Mouse (Mus musculus) liver, adult 2 months (tissue): ENCODE results near the gene Gm20661. TPM values are rescaled to one million over a fixed set of nuclear protein-coding genes. Genes with fewer than 3 reads are reported as not detected.

ENCODE experiments used
- DNase-seq: peaks from one replicate; pipeline ENCODE4 v3.0.0-alpha.2; 2011; ENCODE audit warnings: low read depth, low spot score; ENCODE audit errors: extremely low read depth
- H3K27ac ChIP-seq: fragments of 200-500 bp; replicated peaks from 2 replicates; pipeline ENCODE4 v1.5.1; 2012; ENCODE audit warnings: low read depth, mild to moderate bottlenecking, control low read depth, inconsistent platforms, low read length; ENCODE audit not compliant: insufficient read depth
- H3K27me3 ChIP-seq: fragments of 200-500 bp; 2 replicates; pipeline ENCODE4 v1.6.1; 2012; ENCODE audit warnings: mild to moderate bottlenecking, moderate library complexity, low read length, inconsistent platforms; ENCODE audit not compliant: control insufficient read depth, insufficient read depth
- H3K36me3 ChIP-seq: fragments of 200-500 bp; 2 replicates; pipeline ENCODE4 v1.6.1; 2012; ENCODE audit warnings: low read length, inconsistent platforms; ENCODE audit not compliant: control insufficient read depth, insufficient read depth
- H3K4me1 ChIP-seq: fragments of 200-500 bp; 2 replicates; pipeline ENCODE4 v1.6.1; 2011; ENCODE audit warnings: low read length; ENCODE audit not compliant: control insufficient read depth, insufficient read depth
- H3K4me3 ChIP-seq: fragments of 200-500 bp; 2 replicates; pipeline ENCODE4 v1.5.1; 2011; ENCODE audit warnings: low read depth, mild to moderate bottlenecking, control low read depth, low read length, moderate library complexity; ENCODE audit not compliant: insufficient read depth
- H3K79me2 ChIP-seq: fragments of 200-500 bp; 2 replicates; pipeline ENCODE4 v1.6.1; 2012; ENCODE audit warnings: inconsistent platforms, mild to moderate bottlenecking, low read length, moderate library complexity; ENCODE audit not compliant: control insufficient read depth, insufficient read depth
- H3K9ac ChIP-seq: fragments of 200-500 bp; 2 replicates; pipeline ENCODE4 v1.6.1; 2012; ENCODE audit warnings: low read depth, mild to moderate bottlenecking, control low read depth, inconsistent platforms, low read length
- CTCF ChIP-seq: fragments of 200-500 bp; IDR thresholded peaks from 2 replicates; pipeline ENCODE4 v1.5.1; 2011; ENCODE audit warnings: low read depth, low read length, control low read depth
- POLR2A ChIP-seq: fragments of 200-500 bp; IDR thresholded peaks from 2 replicates; pipeline ENCODE4 v1.6.1; 2011; ENCODE audit warnings: low read length, control low read depth; ENCODE audit not compliant: insufficient read depth; ENCODE audit errors: extremely low read depth
- WGBS: fragments of 180-500 bp; shearing (Covaris S2); methylation state at CpG from one replicate; pipeline ENCODE4 v1.1.7; 2018; 5-methylcytosine and 5-hydroxymethylcytosine counted together
- polyA plus RNA-seq: library from polyadenylated mRNA; depleted of rRNA; stranded (reverse); fragments of >200 nt; gene quantifications from 2 replicates; pipeline ENCODE4 v1.2.3, GENCODE M21; 2012; rRNA removed
- total RNA-seq: library from RNA; depleted of rRNA; stranded (reverse); fragments of >200 nt; gene quantifications from 2 replicates; pipeline ENCODE4 v1.2.3, GENCODE M21; 2014; rRNA removed

Gene Gm20661
- total and polyA plus RNA-seq, 2 experiments, result 0.10 TPM; not detected in 1

DNA sequence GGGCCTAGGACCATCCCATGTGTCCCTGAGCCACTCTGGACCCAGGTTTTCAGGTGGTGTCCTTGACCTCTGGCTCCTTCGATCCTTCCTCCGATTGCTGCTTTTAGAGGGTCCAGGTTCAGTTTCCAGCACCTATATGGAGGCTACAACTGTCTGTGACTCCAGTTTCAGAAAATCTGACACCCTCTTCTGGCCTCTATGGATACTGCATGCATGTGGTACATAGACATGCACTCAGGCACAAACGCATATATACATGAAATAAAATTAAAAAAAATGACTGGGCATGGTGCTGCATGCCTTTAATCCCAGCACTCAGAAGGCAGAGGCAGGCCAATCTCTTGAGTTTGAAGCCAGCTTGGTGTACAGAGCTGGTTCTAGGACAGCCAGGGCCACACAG is 45.0 kb downstream of the Gm20661 start:
- peaks cover 33% of the 10 kb centered on the region for H3K36me3 ChIP-seq
- WGBS, result 98% methylated on average over 3 of the region's 3 CpGs
- TF ChIP-seq POLR2A, result no peak
- no peak for TF ChIP-seq CTCF
- no peak for DNase-seq
- no peak overlapping the region for H3K4me3 ChIP-seq
- no peak overlapping the region for H3K27ac ChIP-seq
- H3K27me3 ChIP-seq, result no peaks in the 10 kb centered on the region
- H3K4me1 ChIP-seq, result peaks cover 2% of the 10 kb centered on the region; the same call in 1 of the 2 replicates
- no peak overlapping the region for H3K9ac ChIP-seq
- peaks cover 12% of the 10 kb centered on the region; the same call in 1 of the 2 replicates for H3K79me2 ChIP-seq

DNA sequence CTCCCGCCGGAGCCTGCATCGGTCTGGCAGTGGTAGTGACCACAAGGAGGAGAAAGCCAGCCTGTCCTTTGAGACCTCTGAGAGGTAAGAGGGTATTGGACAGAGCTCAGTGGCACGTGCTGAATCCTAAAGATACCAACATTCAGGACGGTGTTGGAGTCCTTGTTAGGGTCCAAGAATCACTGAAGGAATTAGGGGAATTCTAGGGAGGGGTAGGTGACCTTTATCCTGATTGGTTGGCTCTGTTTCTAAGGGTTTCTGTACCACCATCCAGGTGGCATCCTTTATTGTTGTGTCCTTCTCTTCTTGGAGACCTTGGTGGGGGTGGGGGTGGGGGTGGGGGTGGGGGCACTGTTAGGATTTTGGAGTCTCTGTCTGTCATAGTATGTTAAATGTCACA is 49.3 kb downstream of the Gm20661 start:
- 90% methylated on average over 5 of the region's 5 CpGs for WGBS
- Histone ChIP-seq H3K9ac (no peak overlapping the region), H3K27me3 (no peaks in the 10 kb centered on the region), H3K4me1 (no peaks in the 10 kb centered on the region), H3K79me2 (peaks cover 7% of the 10 kb centered on the region; the same call in 1 of the 2 replicates), H3K36me3 (peaks cover 19% of the 10 kb centered on the region), H3K27ac (no peak overlapping the region), H3K4me3 (no peak overlapping the region)
- DNase-seq, result no peak
- TF ChIP-seq POLR2A, result no peak
- TF ChIP-seq CTCF, result no peak

DNA sequence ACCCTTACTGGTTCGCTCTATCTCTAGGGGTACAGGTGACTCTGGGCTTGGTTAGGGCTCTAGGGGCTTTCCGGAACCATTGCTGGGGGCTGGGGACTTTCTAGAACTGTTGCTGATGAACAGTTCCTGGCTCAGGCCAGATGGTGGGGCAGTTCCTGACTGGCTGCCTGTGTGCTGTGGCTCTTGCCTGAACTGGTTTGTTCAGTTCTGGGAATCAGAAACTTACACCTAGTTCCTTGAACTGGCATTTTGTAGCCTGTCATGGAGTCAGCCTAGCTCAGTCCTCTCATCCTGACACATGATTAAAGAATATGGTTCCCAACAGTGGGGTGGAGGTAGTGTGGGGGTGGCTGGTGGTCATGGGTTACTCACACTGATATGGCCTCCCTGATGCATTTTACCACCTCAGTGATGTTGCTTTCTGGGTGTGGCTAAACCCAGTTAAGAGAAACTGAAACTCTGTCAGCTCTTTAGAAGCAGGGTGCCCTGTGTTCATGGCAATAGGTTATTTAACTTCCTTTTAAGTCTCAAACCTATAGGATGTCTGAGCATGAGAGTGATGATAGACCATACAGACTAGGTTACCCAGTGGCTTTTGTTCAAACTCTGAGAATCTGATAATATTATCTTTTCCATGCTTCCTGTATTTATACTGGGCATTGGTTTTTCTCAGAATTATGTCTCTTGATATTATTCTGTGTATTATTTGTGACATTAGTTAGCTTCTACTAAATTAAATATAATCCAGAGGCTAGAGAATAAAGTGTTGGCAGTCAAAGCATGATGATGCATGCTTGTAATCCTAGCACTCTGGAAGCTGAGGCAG is 52.7 kb downstream of the Gm20661 start:
- H3K4me1 ChIP-seq, result no peaks in the 10 kb centered on the region
- 95% methylated on average over 2 of the region's 2 CpGs for WGBS
- DNase-seq, result no peak
- no peak overlapping the region for H3K4me3 ChIP-seq
- H3K79me2 ChIP-seq, result peaks cover 2% of the 10 kb centered on the region; the same call in 1 of the 2 replicates
- peaks cover 24% of the 10 kb centered on the region for H3K36me3 ChIP-seq
- TF ChIP-seq CTCF (no peak), POLR2A (no peak)
- no peak overlapping the region for H3K9ac ChIP-seq
- H3K27ac ChIP-seq, result no peak overlapping the region
- H3K27me3 ChIP-seq, result no peaks in the 10 kb centered on the region

Other genes starting within 250 kb of the Gm20661 start
- 46.2 and 48.3 TPM in 2 replicates for gene Rbm5, start 212.1 kb upstream of the Gm20661 start, total RNA-seq
- gene Rbm5, start 212.1 kb upstream of the Gm20661 start, polyA plus RNA-seq, result 18.1 and 31.3 TPM in 2 replicates
- gene Rbm6, start 109.8 kb upstream of the Gm20661 start, total RNA-seq, result 31.8 and 34.4 TPM in 2 replicates
- 8.3 and 9.9 TPM in 2 replicates for gene Rbm6, start 109.8 kb upstream of the Gm20661 start, polyA plus RNA-seq
- gene Mon1a, start 94.9 kb upstream of the Gm20661 start, total RNA-seq, result 9.2 and 12.4 TPM in 2 replicates
- 29.2 and 29.6 TPM in 2 replicates for gene Mon1a, start 94.9 kb upstream of the Gm20661 start, polyA plus RNA-seq
- 0.18 and 0.27 TPM in 2 replicates for gene Mst1r, start 76.2 kb upstream of the Gm20661 start, total RNA-seq
- gene Mst1r, start 76.2 kb upstream of the Gm20661 start, polyA plus RNA-seq, result 0.70 and 1.2 TPM in 2 replicates
- not detected in 2 replicates for gene Actl11, start 54.6 kb upstream of the Gm20661 start, total RNA-seq
- not detected in 2 replicates for gene Actl11, start 54.6 kb upstream of the Gm20661 start, polyA plus RNA-seq
- gene Camkv, start 47.4 kb upstream of the Gm20661 start, total RNA-seq, result 0.07 TPM in 1 of 2 replicates, not detected in the other
- gene Camkv, start 47.4 kb upstream of the Gm20661 start, polyA plus RNA-seq, result not detected in 2 replicates
- gene Traip, start 32.9 kb upstream of the Gm20661 start, total RNA-seq, result 0.18 and 0.40 TPM in 2 replicates
- 0.12 and 0.21 TPM in 2 replicates for gene Traip, start 32.9 kb upstream of the Gm20661 start, polyA plus RNA-seq
- 16.4 and 22.0 TPM in 2 replicates for gene Uba7, start 7.6 kb upstream of the Gm20661 start, total RNA-seq
- 19.3 and 30.6 TPM in 2 replicates for gene Uba7, start 7.6 kb upstream of the Gm20661 start, polyA plus RNA-seq
- gene Inka1, start 2.8 kb downstream of the Gm20661 start, total RNA-seq, result 0.87 and 1.3 TPM in 2 replicates
- 1.1 and 1.7 TPM in 2 replicates for gene Inka1, start 2.8 kb downstream of the Gm20661 start, polyA plus RNA-seq
- not detected in 2 replicates for gene Cdhr4, start 9.4 kb downstream of the Gm20661 start, total RNA-seq
- gene Cdhr4, start 9.4 kb downstream of the Gm20661 start, polyA plus RNA-seq, result 0.19 and 0.44 TPM in 2 replicates
- gene Gm20662, start 13.3 kb downstream of the Gm20661 start, total RNA-seq, result 1.7 TPM in 1 of 2 replicates, not detected in the other
- 0.44 and 0.76 TPM in 2 replicates for gene Gm20662, start 13.3 kb downstream of the Gm20661 start, polyA plus RNA-seq
- gene Ip6k1, start 19.4 kb downstream of the Gm20661 start, total RNA-seq, result 40.1 and 47.7 TPM in 2 replicates
- gene Ip6k1, start 19.4 kb downstream of the Gm20661 start, polyA plus RNA-seq, result 45.7 and 46.3 TPM in 2 replicates
- gene Gmppb, start 66.2 kb downstream of the Gm20661 start, total RNA-seq, result 14.0 and 54.7 TPM in 2 replicates
- gene Gmppb, start 66.2 kb downstream of the Gm20661 start, polyA plus RNA-seq, result 16.5 and 21.4 TPM in 2 replicates
- 0.37 and 0.47 TPM in 2 replicates for gene Amigo3, start 70.1 kb downstream of the Gm20661 start, total RNA-seq
- 1.2 and 2.8 TPM in 2 replicates for gene Amigo3, start 70.1 kb downstream of the Gm20661 start, polyA plus RNA-seq
- 143 and 177 TPM in 2 replicates for gene Mst1, start 97.4 kb downstream of the Gm20661 start, total RNA-seq
- gene Mst1, start 97.4 kb downstream of the Gm20661 start, polyA plus RNA-seq, result 203 and 264 TPM in 2 replicates
- 19.6 and 29.6 TPM in 2 replicates for gene Rnf123, start 100.3 kb downstream of the Gm20661 start, total RNA-seq
- gene Rnf123, start 100.3 kb downstream of the Gm20661 start, polyA plus RNA-seq, result 79.8 and 97.5 TPM in 2 replicates
- gene Apeh, start 111.5 kb downstream of the Gm20661 start, total RNA-seq, result 53.3 and 54.3 TPM in 2 replicates
- gene Apeh, start 111.5 kb downstream of the Gm20661 start, polyA plus RNA-seq, result 89.0 and 116 TPM in 2 replicates
- gene Bsn, start 207.3 kb downstream of the Gm20661 start, total RNA-seq, result under 0.01 TPM in 2 replicates
- under 0.01 TPM in 1 of 2 replicates, not detected in the other for gene Bsn, start 207.3 kb downstream of the Gm20661 start, polyA plus RNA-seq